ENCODE assay signal across 19 mouse cellular contexts in genomic region chr12:101798189-101798922, GRCm38 (mm10). TPM values are rescaled to one million over a fixed set of nuclear protein-coding genes. Genes with fewer than 3 reads are reported as not detected.
DNase-seq lines count a peak whose midpoint lies in the region; ATAC-seq and TF ChIP-seq lines count a peak whose summit lies in the region.
"Had no signal": no experiment of that assay in that cellular context is flagged by ENCODE, and none has a peak within 500 bp of the region (broad histone marks: within the 10 kb centered on the region; RNA-seq: fewer than 3 reads in every experiment).

No protein-coding gene starts in this region.

- no peak overlapping the region for H3K4me2 ChIP-seq in lung, embryonic 15.5 days
- H3K4me2 ChIP-seq in kidney, embryonic 16.5 days (replicated peaks; ENCODE audit: low read depth, low read length) = no peak overlapping the region
- no peak overlapping the region for H3K4me2 ChIP-seq in limb, embryonic 14.5 days (replicated peaks; ENCODE audit: low read depth, low read length, severe bottlenecking)
- H3K4me2 ChIP-seq: forebrain, embryonic 15.5 days; heart, embryonic 11.5 days; midbrain, embryonic 13.5 days; stomach, embryonic 15.5 days had no signal

- 0 out of 2 replicates have a peak, but pooled peaks have one; percentile 5 for ATAC-seq in lung, embryonic 15.5 days (ENCODE audit: borderline replicate concordance, extremely low read depth, low FRiP score, low TSS enrichment)
- peak; percentile 72 for ATAC-seq in kidney, embryonic 16.5 days (ENCODE audit: low FRiP score, low TSS enrichment)
- peak; percentile 60 for ATAC-seq in limb, embryonic 14.5 days (ENCODE audit: low FRiP score, low read depth)
- ATAC-seq: activated CD4-positive, CD25-positive, alpha-beta regulatory T cell, adult 4 months; forebrain, embryonic 15.5 days; hindbrain, embryonic 16.5 days; midbrain, embryonic 13.5 days had no signal

- no peak for TF ChIP-seq CTCF in gastrocnemius, adult 2 months (IDR thresholded peaks at IDR 0.05)

- no peaks in the 10 kb centered on the region for H3K4me1 ChIP-seq in lung, embryonic 15.5 days
- H3K4me1 ChIP-seq in kidney, embryonic 16.5 days (ENCODE audit: insufficient read depth, low read length) = no peaks in the 10 kb centered on the region; the same call in 1 of the 2 replicates
- H3K4me1 ChIP-seq in limb, embryonic 14.5 days (ENCODE audit: control insufficient read depth, insufficient read depth, low read length) = 0 out of 2 replicates have a peak, but pooled peaks cover 7% of the 10 kb centered on the region
- H3K4me1 ChIP-seq: forebrain, embryonic 15.5 days; midbrain, embryonic 13.5 days; stomach, embryonic 15.5 days had no signal

- H3K36me3 ChIP-seq in lung, embryonic 15.5 days = no peaks in the 10 kb centered on the region
- H3K36me3 ChIP-seq in kidney, embryonic 16.5 days (ENCODE audit: insufficient read depth, low read length) = no peaks in the 10 kb centered on the region
- peaks cover 8% of the 10 kb centered on the region; the same call in 1 of the 2 replicates for H3K36me3 ChIP-seq in limb, embryonic 14.5 days (ENCODE audit: control insufficient read depth, insufficient read depth, low read length)
- H3K36me3 ChIP-seq: forebrain, embryonic 15.5 days; midbrain, embryonic 13.5 days; stomach, embryonic 15.5 days had no signal

- intact Hi-C loops in gastrocnemius, adult 2 months (cut with DNase I) = no loop called here

- H3K9ac ChIP-seq in lung, embryonic 15.5 days = no peak overlapping the region
- no peak overlapping the region for H3K9ac ChIP-seq in kidney, embryonic 16.5 days (replicated peaks; ENCODE audit: low read length)
- H3K9ac ChIP-seq in limb, embryonic 14.5 days (ENCODE audit: low read depth, low read length, severe bottlenecking) = no peak overlapping the region
- H3K9ac ChIP-seq: forebrain, embryonic 15.5 days; midbrain, embryonic 13.5 days; stomach, embryonic 15.5 days had no signal

- no peaks in the 10 kb centered on the region for H3K9me3 ChIP-seq in lung, embryonic 15.5 days
- H3K9me3 ChIP-seq in kidney, embryonic 16.5 days (ENCODE audit: low read length) = no peaks in the 10 kb centered on the region
- H3K9me3 ChIP-seq in limb, embryonic 14.5 days (ENCODE audit: control insufficient read depth, low read length) = no peaks in the 10 kb centered on the region
- H3K9me3 ChIP-seq: forebrain, embryonic 15.5 days; midbrain, embryonic 13.5 days; stomach, embryonic 15.5 days had no signal

- TF ChIP-seq POLR2A in limb, embryonic 14.5 days (IDR thresholded peaks at IDR 0.05; ENCODE audit: borderline replicate concordance, extremely low read depth, insufficient read depth, insufficient read length) = no peak

- WGBS in lung, embryonic 15.5 days = 47% methylated on average over 7 of the region's 7 CpGs
- WGBS in kidney, embryonic 16.5 days = 33% methylated on average over 7 of the region's 7 CpGs
- 50% methylated on average over 7 of the region's 7 CpGs for WGBS in limb, embryonic 14.5 days

- H3K27me3 ChIP-seq in lung, embryonic 15.5 days = no peaks in the 10 kb centered on the region
- no peaks in the 10 kb centered on the region for H3K27me3 ChIP-seq in kidney, embryonic 16.5 days (ENCODE audit: insufficient read depth, low read length)
- no peaks in the 10 kb centered on the region for H3K27me3 ChIP-seq in limb, embryonic 14.5 days (ENCODE audit: control insufficient read depth, insufficient read depth, low read length)
- H3K27me3 ChIP-seq: forebrain, embryonic 15.5 days; midbrain, embryonic 13.5 days; stomach, embryonic 15.5 days had no signal

- H3K4me3 ChIP-seq in lung, embryonic 15.5 days = no peak overlapping the region
- H3K4me3 ChIP-seq in kidney, embryonic 16.5 days (ENCODE audit: low read length) = no peak overlapping the region
- H3K4me3 ChIP-seq in limb, embryonic 14.5 days (replicated peaks; ENCODE audit: low read length) = no peak overlapping the region
- H3K4me3 ChIP-seq in gastrocnemius, adult 2 months = no peak overlapping the region
- H3K4me3 ChIP-seq: forebrain, embryonic 15.5 days; midbrain, embryonic 13.5 days; myocyte; stomach, embryonic 15.5 days had no signal

- peak; percentile 3 for DNase-seq in embryo, embryonic 10.5 days (ENCODE audit: low spot score)
- DNase-seq in embryo, embryonic 9.5 days (ENCODE audit: extremely low spot score) = no peak
- no peak for DNase-seq in lung, postnatal 36 days
- peak; percentile 66 for DNase-seq in limb, embryonic 14.5 days (ENCODE audit: low spot score)
- no peak for DNase-seq in gastrocnemius, adult 2 months
- no peak for DNase-seq in natural killer cell, adult 2 months (ENCODE audit: low spot score in 2 of 2)
- DNase-seq: cerebellum, postnatal 14 days; gastrocnemius, postnatal 14 days; thymus, postnatal 14 days had no signal

- H3K27ac ChIP-seq in lung, embryonic 15.5 days = no peak overlapping the region
- H3K27ac ChIP-seq in kidney, embryonic 16.5 days (ENCODE audit: low read length) = 0 out of 2 replicates have a peak overlapping the region, but pooled peaks have one; percentile 4
- no peak overlapping the region for H3K27ac ChIP-seq in limb, embryonic 14.5 days (replicated peaks; ENCODE audit: low read depth, low read length)
- H3K27ac ChIP-seq in gastrocnemius, adult 2 months = no peak overlapping the region
- H3K27ac ChIP-seq: forebrain, embryonic 15.5 days; macrophage; midbrain, embryonic 13.5 days; stomach, embryonic 15.5 days had no signal

RNA-seq across cellular contexts. Expression of gene Fbln5, which starts 20.5 kb away (rescaled TPM):
- 142 and 153 TPM in 2 replicates for polyA plus RNA-seq in lung, embryonic 15.5 days (2015; fragmentation: Nextera tagmentation; extraction: Ambion mirVana)
- polyA plus RNA-seq in kidney, embryonic 16.5 days (2015; fragmentation: Nextera tagmentation; extraction: Ambion mirVana) = 135 and 143 TPM in 2 replicates
- polyA plus RNA-seq in limb, embryonic 14.5 days (2012; rRNA removed) = 112 and 145 TPM in 2 replicates
- polyA plus RNA-seq in limb, embryonic 14.5 days (2014; fragmentation: Nextera tagmentation; extraction: Ambion mirVana) = 164 and 177 TPM in 2 replicates
- 10 to 100 TPM; 12.1 to 18.6 TPM for total RNA-seq in gastrocnemius, adult 2 months (2021)
- polyA plus RNA-seq: activated CD4-positive, CD25-positive, alpha-beta regulatory T cell, adult 4 months had no signal

Comparison
In these comparisons a context has a peak if more than half of its experiments do, and no peak if none do; other contexts are left out.
1. DNase-seq: peak in embryo, embryonic 10.5 days (single experiment) and limb, embryonic 14.5 days (single experiment); none in embryo, embryonic 9.5 days (single experiment), lung, postnatal 36 days (single experiment), gastrocnemius, adult 2 months (single experiment) and natural killer cell, adult 2 months (0 of 2).
2. ATAC-seq: peak in every context shown above with its lines; median percentile 72 in kidney, embryonic 16.5 days; 60 in limb, embryonic 14.5 days; 5 in lung, embryonic 15.5 days.